Mouse (Mus musculus): ENCODE results near the gene Rgl3. TPM values are rescaled to one million over a fixed set of nuclear protein-coding genes. Genes with fewer than 3 reads are reported as not detected.

Gene Rgl3
- total and polyA plus RNA-seq, 3 experiments, result not detected

- Histone ChIP-seq H3K27ac (ENCODE audit: insufficient read depth, low read depth) (no peak overlapping the region), H3K4me3 (replicated peaks in 1 of 3; ENCODE audit: low read depth in 2 of 3, low read length in 2 of 3, poor library complexity in 1 of 3) (no peak overlapping the region), H3K79me2 (replicated peaks; ENCODE audit: control insufficient read depth, extremely low read depth, insufficient read depth, poor library complexity, severe bottlenecking) (no peaks in the 10 kb centered on the region), H3K9me3 (replicated peaks; ENCODE audit: low read length) (peaks cover 3% of the 10 kb centered on the region), H3K36me3 (replicated peaks in 1 of 2; ENCODE audit: control insufficient read depth in 1 of 2, insufficient read depth in 1 of 2, low read length in 1 of 2) (no peaks in the 10 kb centered on the region), H3K4me1 (ENCODE audit: control insufficient read depth in 1 of 2, insufficient read depth in 2 of 2) (no peaks in the 10 kb centered on the region), H3K27me3 (replicated peaks) (peaks cover 67% of the 10 kb centered on the region), H3K4me2 (ENCODE audit: insufficient read depth, low read depth, poor library complexity, severe bottlenecking) (no peak overlapping the region), H3K9ac (ENCODE audit: insufficient read depth, low read depth) (no peak overlapping the region)
- no peak for DNase-seq (ENCODE audit: extremely low read depth)
- TF ChIP-seq MYC (IDR thresholded peaks at IDR 0.05; ENCODE audit: low read depth, low read length) (no peak), ZKSCAN1 (IDR thresholded peaks at IDR 0.05; ENCODE audit: borderline replicate concordance, low read depth, low read length) (no peak), USF2 (conservative IDR thresholded peaks at IDR 0.05; ENCODE audit: low read depth, low read length) (no peak), E2F4 (IDR thresholded peaks at IDR 0.05; ENCODE audit: insufficient replicate concordance, low read depth, low read length) (no peak), PAX5 (IDR thresholded peaks at IDR 0.05; ENCODE audit: low read length) (no peak), CTCF (conservative IDR thresholded peaks at IDR 0.05 in 1 of 2, IDR thresholded peaks at IDR 0.05 in 1 of 2; ENCODE audit: low read depth in 2 of 2, low read length in 2 of 2) (no peak), MAZ (IDR thresholded peaks at IDR 0.05; ENCODE audit: low read depth, low read length) (no peak), CHD2 (IDR thresholded peaks at IDR 0.05; ENCODE audit: low read length) (no peak), USF1 (IDR thresholded peaks at IDR 0.05; ENCODE audit: low read depth, low read length) (no peak), ELF1 (IDR thresholded peaks at IDR 0.05; ENCODE audit: low read depth, low read length) (no peak), EP300 (IDR thresholded peaks at IDR 0.05; ENCODE audit: low read length) (no peak), GABPA (IDR thresholded peaks at IDR 0.05; ENCODE audit: insufficient replicate concordance, low read depth, low read length) (no peak), RCOR1 (conservative IDR thresholded peaks at IDR 0.05; ENCODE audit: low read depth, low read length) (no peak), NRF1 (IDR thresholded peaks at IDR 0.05; ENCODE audit: low read depth, low read length) (no peak), SMC3 (IDR thresholded peaks at IDR 0.05; ENCODE audit: low read depth, low read length) (no peak), POLR2A (IDR thresholded peaks at IDR 0.05; ENCODE audit: low read depth, low read length) (no peak), ZMIZ1 (IDR thresholded peaks at IDR 0.05; ENCODE audit: low read depth, low read length) (no peak), MAX (IDR thresholded peaks at IDR 0.05; ENCODE audit: low read length) (no peak)
- in situ Hi-C loops (cut with MboI; ENCODE audit: low pct_ligation_motif_present, low pct_unique_long_range_greater_than_20kb, low sequenced_read_pairs), result no loop called here
- dilution Hi-C loops (cut with MboI; ENCODE audit: extremely low pct_ligation_motif_present, extremely low pct_unique_long_range_greater_than_20kb, low sequenced_read_pairs), result no loop called here
Observed at GRCm38 (mm10) chr9:21929208-21929607, 60.0 kb downstream of the Rgl3 start.

- H3K27ac ChIP-seq (ENCODE audit: insufficient read depth, low read depth), result no peak within 1 kb of the TSS
- TF ChIP-seq NRF1 (IDR thresholded peaks at IDR 0.05; ENCODE audit: low read depth, low read length), result peak; percentile 73
- no peak for TF ChIP-seq ETS1 (conservative IDR thresholded peaks at IDR 0.05; ENCODE audit: low read depth, low read length)
- no peak for TF ChIP-seq POLR2A (IDR thresholded peaks at IDR 0.05; ENCODE audit: low read depth, low read length)
- no peak for TF ChIP-seq MYC (IDR thresholded peaks at IDR 0.05; ENCODE audit: low read depth, low read length)
- H3K9ac ChIP-seq (ENCODE audit: insufficient read depth, low read depth), result no peak within 1 kb of the TSS
- dilution Hi-C loops (cut with MboI; ENCODE audit: extremely low pct_ligation_motif_present, extremely low pct_unique_long_range_greater_than_20kb, low sequenced_read_pairs) (no loop called here), in situ Hi-C loops (cut with MboI; ENCODE audit: low pct_ligation_motif_present, low pct_unique_long_range_greater_than_20kb, low sequenced_read_pairs) (no loop called here)
- H3K4me2 ChIP-seq (ENCODE audit: insufficient read depth, low read depth, poor library complexity, severe bottlenecking), result no peak within 1 kb of the TSS
- H3K27me3 ChIP-seq (replicated peaks), result peaks cover 53% of the 10 kb centered on the region
- H3K36me3 ChIP-seq (replicated peaks in 1 of 2; ENCODE audit: control insufficient read depth in 1 of 2, insufficient read depth in 1 of 2, low read length in 1 of 2), result no peaks in the 10 kb centered on the region
- H3K79me2 ChIP-seq (replicated peaks; ENCODE audit: control insufficient read depth, extremely low read depth, insufficient read depth, poor library complexity, severe bottlenecking), result no peaks in the 10 kb centered on the region
- peaks cover 4 to 5% of the 10 kb centered on the region in 2 experiments; a peak in 2 of 4 replicates for H3K4me1 ChIP-seq (ENCODE audit: control insufficient read depth in 1 of 2, insufficient read depth in 2 of 2)
- peaks cover 3% of the 10 kb centered on the region for H3K9me3 ChIP-seq (replicated peaks; ENCODE audit: low read length)
- peak within 1 kb of the TSS; percentile 37 to 41 (median 40) for H3K4me3 ChIP-seq (replicated peaks in 1 of 3; ENCODE audit: low read depth in 2 of 3, low read length in 2 of 3, poor library complexity in 1 of 3)
- peak; percentile 54 for DNase-seq (ENCODE audit: extremely low read depth)
Observed at GRCm38 (mm10) chr9:21927208-21927753, 62.0 kb downstream of the Rgl3 start, which contains the start of the genes Ccdc159 and Tmem205. Gene Ccdc159 (plus strand): TSS chr9:21927471. Gene Tmem205 (minus strand): TSS chr9:21927556.
